Mouse (Mus musculus) left cerebral cortex, postnatal 14 days (tissue): Measurements from ENCODE around the gene Fam71a. TPM values are rescaled to one million over a fixed set of nuclear protein-coding genes. Genes with fewer than 3 reads are reported as not detected.
A peak's percentile ranks its signal among the peaks of the same experiment; 100 is the strongest.
"Not testable (repeated sequence)": the region's sequence is repeated elsewhere in the genome, so short reads cannot be mapped to it uniquely, and the experiment has no call there.

Experiments used
- DNase-seq, 2 experiments: peaks; one replicate each; pipeline ENCODE4 v3.0.0; 2021 to 2022; ENCODE audit warnings: low spot score in 2 of 2, mixed read lengths in 1 of 2
- intact Hi-C: fragments of 180-260 bp; cut with DNase I; formaldehyde crosslinking; loops from one replicate; pipeline ENCODE4 v1.15.1; 2025
- total RNA-seq, 2 experiments: library from RNA; stranded (reverse); gene quantifications; 2 replicates each; pipeline ENCODE4 v1.2.3; 2021

The Fam71a gene
- total RNA-seq, 2 experiments from 2014 or later = not detected

GRCm38 (mm10) chr1:191183163-191184065, 18.8 kb upstream of the Fam71a start:
- intact Hi-C loops = loop anchor here (5.0 to 10.0 kb wide), 2 partner anchors 81 to 91 kb away; no protein-coding TSS in a partner anchor

GRCm38 (mm10) chr1:191182431-191183162, 18.0 kb upstream of the Fam71a start:
- intact Hi-C loops = loop anchor here (5.0 to 10.0 kb wide), 2 partner anchors 80 to 92 kb away; no protein-coding TSS in a partner anchor
- peak in 1 of 2 experiments; percentile 18 for DNase-seq

More at GRCm38 (mm10) chr1:191183163-191184065, 18.8 kb upstream of the Fam71a start:
- DNase-seq = peak; percentile 79 to 89

- intact Hi-C loops = loop anchor here (5.0 to 10.0 kb wide), 2 partner anchors 79 to 93 kb away; no protein-coding TSS in a partner anchor
- DNase-seq = no peak
Observed at GRCm38 (mm10) chr1:191181469-191182259, 17.0 kb upstream of the Fam71a start.

DNA sequence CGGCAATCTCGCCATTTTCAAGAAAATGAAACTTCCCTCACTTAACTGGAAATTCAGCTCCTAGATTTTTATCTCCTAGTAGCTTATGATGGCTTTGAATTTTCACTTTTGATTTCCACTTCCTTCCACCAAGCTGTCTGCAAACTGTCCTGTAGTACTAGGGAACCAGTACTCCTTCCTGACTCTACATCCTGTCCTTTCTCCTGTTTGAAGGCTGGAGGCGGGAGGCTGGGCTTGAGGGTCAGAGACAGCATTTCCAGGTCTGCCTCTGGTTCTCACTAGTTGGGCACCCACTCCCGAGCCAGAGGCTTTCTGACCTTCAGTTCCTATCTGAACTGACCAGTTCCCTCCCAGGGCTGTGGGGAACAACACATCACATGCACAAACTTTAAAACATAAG, 15.8 kb upstream of the Fam71a start:
- intact Hi-C loops = loop anchor here (5.0 to 10.0 kb wide), 2 partner anchors 78 to 94 kb away; no protein-coding TSS in a partner anchor

DNA sequence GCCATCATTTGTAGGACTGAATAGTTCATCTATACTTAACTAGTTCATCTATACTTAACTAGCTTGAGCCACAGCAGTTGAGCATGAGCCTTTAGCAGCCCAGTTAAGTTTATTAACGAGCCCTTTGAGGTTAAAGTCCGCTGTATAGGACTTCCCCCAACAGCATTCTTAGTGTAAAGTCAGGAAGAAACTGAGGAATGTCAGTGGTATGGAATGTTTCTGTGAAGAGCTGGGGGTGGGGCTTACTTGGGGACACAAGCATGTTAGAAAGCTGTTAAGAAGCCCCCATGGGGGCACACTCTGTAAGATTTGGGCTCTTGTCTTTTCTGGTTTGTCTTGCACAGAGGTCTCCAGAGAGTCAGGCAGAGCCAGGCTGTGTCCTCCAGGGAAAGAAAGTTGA, 15.2 kb upstream of the Fam71a start:
- intact Hi-C loops = loop anchor here (5.0 to 10.0 kb wide), 2 partner anchors 78 to 95 kb away; no protein-coding TSS in a partner anchor

More for the DNA sequence above, 15.8 kb upstream of the Fam71a start:
- no peak for DNase-seq

DNA sequence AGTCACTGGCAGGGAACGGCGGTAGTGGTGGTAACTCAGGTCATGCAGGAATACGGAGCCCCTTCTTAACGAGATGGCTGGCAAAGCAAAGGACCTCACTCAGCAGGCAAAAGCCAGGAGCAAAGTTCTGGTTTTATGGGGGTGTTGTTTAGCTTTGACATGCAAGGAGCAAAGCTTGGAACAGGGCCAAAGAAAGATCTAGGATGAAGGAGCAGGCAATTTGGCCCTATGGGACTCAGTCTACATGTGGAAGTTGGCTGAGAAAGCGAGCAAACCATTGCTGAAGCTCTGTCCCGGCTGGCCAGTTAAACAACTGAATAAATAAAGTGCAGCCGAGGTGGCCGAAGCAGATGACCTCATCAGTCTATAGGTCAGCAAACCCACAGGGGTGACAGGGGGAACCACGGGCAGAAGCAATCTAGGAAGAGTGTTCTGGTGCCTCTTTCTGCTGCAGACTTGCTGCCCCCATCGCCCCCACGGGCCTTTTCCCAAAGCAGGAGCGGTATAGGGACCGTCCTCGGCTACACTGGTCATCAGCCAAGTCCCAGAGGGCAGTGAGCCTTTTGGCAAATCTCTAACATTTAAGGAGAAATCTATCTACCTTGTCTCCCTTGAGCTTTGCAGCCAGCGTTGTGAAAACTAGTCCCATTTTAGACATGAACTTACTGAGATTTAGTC, 14.0 kb upstream of the Fam71a start:
- intact Hi-C loops = no loop called here
- DNase-seq = no peak

More for the DNA sequence above, 15.2 kb upstream of the Fam71a start:
- no peak for DNase-seq

DNA sequence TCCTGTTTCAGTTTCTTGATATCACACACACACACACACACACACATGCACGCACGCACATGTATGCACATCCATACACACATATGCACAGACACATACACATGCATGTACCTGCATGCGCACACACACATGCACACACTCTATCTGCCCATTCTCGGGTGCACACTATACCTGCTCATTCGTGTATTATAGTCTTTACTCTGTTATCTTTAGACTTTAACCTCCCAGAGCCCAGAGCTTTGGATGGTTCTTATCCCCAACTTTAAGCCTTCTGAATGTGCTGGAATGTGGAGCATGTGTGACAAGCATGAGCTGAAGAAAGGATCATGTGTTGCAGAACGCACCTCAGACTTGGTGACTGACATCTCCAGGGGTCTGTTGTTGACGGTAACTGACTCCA, 12.3 kb upstream of the Fam71a start:
- intact Hi-C loops = no loop called here
- DNase-seq = no peak

DNA sequence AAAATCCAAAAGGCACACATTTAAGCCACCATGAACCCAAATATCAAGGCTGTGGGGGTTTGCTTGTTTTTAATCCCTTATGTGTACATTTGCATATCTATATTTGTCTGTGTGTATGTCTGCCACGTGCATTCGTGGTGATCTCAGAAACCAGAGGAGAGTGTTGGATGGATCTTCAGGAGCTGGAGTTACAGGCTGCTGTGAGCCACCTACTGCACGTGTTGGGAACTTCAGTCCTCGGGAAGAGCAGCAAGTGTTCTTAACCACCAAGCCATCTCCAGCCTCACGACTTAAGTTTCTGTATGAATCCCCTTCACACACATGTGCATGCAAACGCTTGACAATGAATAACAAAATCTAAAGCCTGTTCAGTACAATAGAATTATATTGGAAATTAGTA, 7.9 kb upstream of the Fam71a start:
- intact Hi-C loops = loop anchor here (5.0 kb wide), 2 partner anchors 75 to 230 kb away; partner anchors contain the start of gene Batf3
- peak; percentile 70 to 85 for DNase-seq

DNA sequence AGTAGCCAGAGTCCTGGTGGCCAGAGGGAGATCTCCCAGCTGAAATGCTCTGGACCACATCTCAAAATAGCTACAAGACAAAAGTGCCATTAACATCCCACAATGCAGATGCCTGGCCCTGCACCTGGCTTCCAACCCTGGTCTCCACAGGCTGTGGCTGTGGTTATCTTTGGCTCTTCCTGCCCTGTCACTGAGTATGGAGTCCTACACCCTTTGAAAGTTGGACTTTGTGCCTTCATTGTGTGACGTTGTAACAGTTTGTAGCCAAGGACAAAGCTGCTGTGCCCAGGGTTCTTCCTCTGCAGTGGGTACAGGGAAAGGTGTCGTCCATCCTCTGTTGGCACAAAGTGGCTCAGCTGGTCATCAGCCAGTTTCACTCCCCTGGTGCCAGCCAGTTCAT, 5.8 kb upstream of the Fam71a start:
- intact Hi-C loops = loop anchor here (5.0 kb wide), 2 partner anchors 73 to 228 kb away; partner anchors contain the start of gene Batf3
- DNase-seq = no peak

- DNase-seq = no peak
- intact Hi-C loops = no loop called here
Observed at GRCm38 (mm10) chr1:191166189-191166588, 1.6 kb upstream of the Fam71a start.

GRCm38 (mm10) chr1:191154314-191154713, 10.3 kb downstream of the Fam71a start:
- intact Hi-C loops = no loop called here
- no peak for DNase-seq

DNA sequence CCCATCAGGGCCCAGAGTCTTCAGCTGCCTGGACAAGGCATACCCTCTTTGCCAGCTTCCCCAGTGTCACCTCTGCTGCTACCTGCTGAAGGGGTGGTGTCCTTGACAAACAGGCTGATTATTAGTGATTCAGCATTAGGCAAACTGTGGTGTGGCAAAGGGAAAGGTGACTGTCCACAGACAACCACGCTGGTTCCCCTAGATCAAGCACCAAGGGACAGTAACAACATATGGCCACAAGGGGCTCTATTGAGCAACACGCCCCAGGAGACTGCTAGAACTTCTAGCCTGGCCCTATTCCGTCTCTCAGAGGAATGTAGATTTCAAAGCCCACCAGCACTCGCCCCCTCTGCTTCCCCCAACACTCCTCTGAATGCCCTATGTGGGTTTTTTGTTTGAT, 11.6 kb downstream of the Fam71a start:
- intact Hi-C loops = no loop called here
- DNase-seq = peak in 1 of 2 experiments; percentile 34

DNA sequence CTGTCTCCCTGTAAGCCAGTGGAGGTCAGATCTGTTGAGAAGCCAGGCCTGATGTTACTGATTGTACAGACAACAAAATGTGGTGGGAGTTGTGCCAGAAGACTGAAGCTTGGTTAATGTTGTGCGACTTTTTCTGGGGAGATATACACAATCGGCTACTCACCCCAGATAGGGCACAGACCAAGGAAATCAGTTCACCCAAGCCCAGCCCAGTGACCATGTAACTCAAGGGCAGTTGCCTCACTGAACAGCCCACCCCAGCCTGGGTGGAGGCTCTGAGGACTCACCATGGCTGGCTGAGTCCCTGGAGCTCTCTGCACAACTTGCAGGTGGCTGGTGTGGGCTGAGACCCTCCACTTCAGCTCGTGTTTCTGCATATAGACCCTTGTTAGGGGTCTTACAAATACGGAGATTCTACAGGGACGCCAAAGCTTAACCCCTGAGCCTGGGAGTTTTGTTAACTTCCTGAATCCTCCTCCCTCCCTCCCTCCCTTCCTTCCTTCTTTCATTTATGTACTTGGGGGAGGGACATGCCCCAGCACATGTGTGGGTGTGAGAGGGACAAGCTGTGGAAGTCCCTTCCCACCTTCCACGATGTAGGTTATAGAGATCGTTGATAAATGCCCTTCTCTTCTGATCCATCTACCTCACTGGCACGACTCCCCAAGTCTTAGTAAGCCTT, 13.6 kb downstream of the Fam71a start:
- intact Hi-C loops = no loop called here
- no peak for DNase-seq

- DNase-seq, intact Hi-C loops: not testable (repeated sequence)
Observed at GRCm38 (mm10) chr1:191149489-191149888, 15.1 kb downstream of the Fam71a start.

GRCm38 (mm10) chr1:191140983-191141382, 23.6 kb downstream of the Fam71a start:
- intact Hi-C loops = no loop called here
- no peak for DNase-seq

- DNase-seq = no peak
- intact Hi-C loops = no loop called here
Observed at GRCm38 (mm10) chr1:191138874-191139495, 25.6 kb downstream of the Fam71a start.

DNA sequence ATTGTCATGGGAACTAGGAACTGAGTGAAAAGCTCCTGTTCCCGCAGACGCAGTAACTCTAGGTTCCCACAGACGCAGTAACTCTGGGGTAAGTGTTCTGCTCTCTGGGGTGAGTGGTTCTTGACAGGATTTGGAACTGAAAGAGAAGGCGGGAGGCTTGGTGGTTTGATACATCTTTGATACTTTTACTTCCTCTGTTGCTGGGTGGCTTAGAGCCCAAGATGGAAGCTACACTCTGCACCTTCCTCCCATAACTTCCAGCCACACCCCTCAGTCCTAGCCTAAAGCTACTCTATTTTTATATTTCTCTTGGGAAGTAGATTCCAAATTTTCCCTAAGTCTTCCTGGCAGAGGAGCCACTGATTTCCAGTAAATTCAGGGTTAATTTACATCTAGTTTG, 26.2 kb downstream of the Fam71a start:
- no peak for DNase-seq
- intact Hi-C loops = no loop called here

DNA sequence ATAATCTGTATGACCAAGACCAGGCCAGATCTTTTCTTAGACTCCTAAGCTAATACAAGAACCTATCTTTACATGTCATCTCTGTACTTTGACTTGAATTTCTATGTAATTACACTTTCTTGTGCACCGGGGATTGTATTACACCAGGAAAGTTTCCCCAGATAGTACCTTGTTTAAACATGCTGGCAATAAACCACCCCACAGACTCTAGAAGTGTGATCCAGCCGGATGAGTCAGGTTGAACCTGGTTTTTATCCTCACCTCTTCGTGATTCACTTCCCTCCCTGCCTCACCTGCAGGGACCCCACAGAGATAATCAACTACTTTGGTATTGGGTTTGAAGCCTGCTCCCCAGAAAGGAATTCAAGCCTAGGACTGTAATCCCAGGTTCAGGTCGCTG, 29.2 kb downstream of the Fam71a start:
- intact Hi-C loops = no loop called here

More for the DNA sequence above, 29.2 kb downstream of the Fam71a start:
- no peak for DNase-seq
